ENCODE assay signal across 18 mouse cellular contexts in the genomic region with DNA sequence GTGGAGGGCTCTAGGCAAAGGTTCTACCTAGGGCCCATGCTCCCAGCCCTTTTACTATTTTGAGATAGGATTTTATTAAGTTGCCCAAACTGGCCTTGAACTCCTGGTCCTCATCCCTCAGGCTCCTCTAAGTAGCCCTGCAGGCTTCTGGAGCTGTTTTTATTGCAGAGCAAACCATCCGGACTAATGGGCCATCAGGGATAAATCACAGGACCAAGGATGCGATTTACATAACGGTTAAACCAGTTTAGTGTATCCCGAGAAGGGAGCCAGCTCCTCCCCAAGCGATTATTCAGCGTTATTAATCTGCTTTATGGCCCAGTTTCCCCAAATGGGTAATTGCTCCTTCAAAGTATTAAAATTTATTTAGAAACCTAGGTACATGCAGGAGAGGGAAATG. TPM values are rescaled to one million over a fixed set of nuclear protein-coding genes. Genes with fewer than 3 reads are reported as not detected.
A peak's percentile ranks its signal among the peaks of the same experiment; 100 is the strongest.
DNase-seq lines count a peak whose midpoint lies in the region; ATAC-seq lines count a peak whose summit lies in the region.
"Had no signal": no experiment of that assay in that cellular context is flagged by ENCODE, and none has a peak within 500 bp of the region (broad histone marks: within the 10 kb centered on the region; RNA-seq: fewer than 3 reads in every experiment).

No protein-coding gene starts in this region.

- no peak overlapping the region for H3K4me2 ChIP-seq in kidney, embryonic 15.5 days
- no peak overlapping the region for H3K4me2 ChIP-seq in midbrain, embryonic 16.5 days (ENCODE audit: low read length)
- no peak overlapping the region for H3K4me2 ChIP-seq in neural tube, embryonic 15.5 days
- H3K4me2 ChIP-seq: limb, embryonic 13.5 days; stomach, embryonic 15.5 days had no signal

- ATAC-seq in kidney, embryonic 15.5 days (replicated peaks; ENCODE audit: low FRiP score) = no peak
- no peak for ATAC-seq in midbrain, embryonic 16.5 days
- 0 out of 2 replicates have a peak, but pooled peaks have one; percentile 43 for ATAC-seq in neural tube, embryonic 15.5 days (ENCODE audit: low FRiP score)
- ATAC-seq: hindbrain, postnatal 0 days; intestine, postnatal 0 days had no signal

- no peak overlapping the region for H3K4me3 ChIP-seq in heart, embryonic 10.5 days
- no peak overlapping the region for H3K4me3 ChIP-seq in kidney, embryonic 15.5 days (replicated peaks)
- H3K4me3 ChIP-seq in midbrain, embryonic 10.5 days = no peak overlapping the region
- H3K4me3 ChIP-seq in midbrain, embryonic 16.5 days (ENCODE audit: low read depth, low read length) = no peak overlapping the region
- no peak overlapping the region for H3K4me3 ChIP-seq in neural tube, embryonic 15.5 days (replicated peaks)
- H3K4me3 ChIP-seq: forebrain, embryonic 10.5 days; limb, embryonic 13.5 days; stomach, embryonic 15.5 days had no signal

- H3K36me3 ChIP-seq in heart, embryonic 10.5 days = peaks cover 18% of the 10 kb centered on the region
- peaks cover 14% of the 10 kb centered on the region; the same call in 1 of the 2 replicates for H3K36me3 ChIP-seq in kidney, embryonic 15.5 days
- peaks cover 56% of the 10 kb centered on the region for H3K36me3 ChIP-seq in midbrain, embryonic 10.5 days
- H3K36me3 ChIP-seq in midbrain, embryonic 16.5 days (ENCODE audit: control insufficient read depth, insufficient read depth, low read length) = no peaks in the 10 kb centered on the region
- no peaks in the 10 kb centered on the region; the same call in 1 of the 2 replicates for H3K36me3 ChIP-seq in neural tube, embryonic 15.5 days

- peaks cover 91% of the 10 kb centered on the region for H3K4me1 ChIP-seq in heart, embryonic 10.5 days
- peaks cover 69% of the 10 kb centered on the region for H3K4me1 ChIP-seq in kidney, embryonic 15.5 days
- H3K4me1 ChIP-seq in midbrain, embryonic 10.5 days = peaks cover 74% of the 10 kb centered on the region
- H3K4me1 ChIP-seq in midbrain, embryonic 16.5 days (ENCODE audit: control insufficient read depth, insufficient read depth, low read length) = peaks cover 10% of the 10 kb centered on the region
- peaks cover 40% of the 10 kb centered on the region for H3K4me1 ChIP-seq in neural tube, embryonic 15.5 days

- H3K27ac ChIP-seq in heart, embryonic 10.5 days = peak overlapping the region; percentile 85; the same call in 1 of the 2 replicates
- H3K27ac ChIP-seq in kidney, embryonic 15.5 days = 0 out of 2 replicates have a peak overlapping the region, but pooled peaks have one; percentile 45
- 0 out of 2 replicates have a peak overlapping the region, but pooled peaks have one; percentile 23 for H3K27ac ChIP-seq in midbrain, embryonic 10.5 days (replicated peaks)
- H3K27ac ChIP-seq in midbrain, embryonic 16.5 days (ENCODE audit: low read length) = no peak overlapping the region
- no peak overlapping the region for H3K27ac ChIP-seq in neural tube, embryonic 15.5 days (replicated peaks)
- H3K27ac ChIP-seq: hindbrain, postnatal 0 days; limb, embryonic 13.5 days had no signal

- DNase-seq in heart, embryonic 10.5 days (ENCODE audit: low spot score) = no peak
- no peak for DNase-seq in heart, postnatal 36 days
- no peak for DNase-seq in kidney, postnatal 4 days
- no peak for DNase-seq in midbrain, embryonic 10.5 days (ENCODE audit: low spot score)
- no peak for DNase-seq in cerebellum, adult 9-10 months
- DNase-seq: cerebellum, adult 2 months; kidney, postnatal 25 days; layer of hippocampus, adult 9-11 months; lung, postnatal 14 days had no signal

- no peaks in the 10 kb centered on the region for H3K9me3 ChIP-seq in heart, embryonic 10.5 days
- no peaks in the 10 kb centered on the region for H3K9me3 ChIP-seq in kidney, embryonic 15.5 days (replicated peaks)
- no peaks in the 10 kb centered on the region for H3K9me3 ChIP-seq in midbrain, embryonic 10.5 days (replicated peaks)
- no peaks in the 10 kb centered on the region for H3K9me3 ChIP-seq in midbrain, embryonic 16.5 days (replicated peaks; ENCODE audit: control insufficient read depth, low read length, poor library complexity, severe bottlenecking)
- no peaks in the 10 kb centered on the region for H3K9me3 ChIP-seq in neural tube, embryonic 15.5 days (replicated peaks)
- H3K9me3 ChIP-seq: forebrain, embryonic 10.5 days; limb, embryonic 13.5 days; megakaryocyte, embryonic 14.5 days; stomach, embryonic 15.5 days had no signal

- no peak overlapping the region for H3K9ac ChIP-seq in kidney, embryonic 15.5 days
- no peak overlapping the region for H3K9ac ChIP-seq in midbrain, embryonic 16.5 days (ENCODE audit: low read depth, low read length)
- no peak overlapping the region for H3K9ac ChIP-seq in neural tube, embryonic 15.5 days (replicated peaks)
- H3K9ac ChIP-seq: limb, embryonic 13.5 days; stomach, embryonic 15.5 days had no signal

- no peaks in the 10 kb centered on the region for H3K27me3 ChIP-seq in heart, embryonic 10.5 days (ENCODE audit: insufficient read depth, poor library complexity, severe bottlenecking)
- no peaks in the 10 kb centered on the region for H3K27me3 ChIP-seq in kidney, embryonic 15.5 days
- H3K27me3 ChIP-seq in midbrain, embryonic 10.5 days (ENCODE audit: low read depth, poor library complexity, severe bottlenecking) = no peaks in the 10 kb centered on the region
- no peaks in the 10 kb centered on the region for H3K27me3 ChIP-seq in midbrain, embryonic 16.5 days (ENCODE audit: control insufficient read depth, insufficient read depth, low read depth, low read length)
- no peaks in the 10 kb centered on the region for H3K27me3 ChIP-seq in neural tube, embryonic 15.5 days (replicated peaks)
- H3K27me3 ChIP-seq: limb, embryonic 13.5 days; megakaryocyte, embryonic 14.5 days; stomach, embryonic 15.5 days had no signal

- intact Hi-C loops in heart, postnatal 36 days (cut with DNase I) = no loop called here

- WGBS in heart, embryonic 10.5 days = 63% methylated on average over 6 of the region's 6 CpGs
- WGBS in kidney, embryonic 15.5 days = 25% methylated on average over 6 of the region's 6 CpGs
- 75% methylated on average over 6 of the region's 6 CpGs for WGBS in midbrain, embryonic 10.5 days
- 62% methylated on average over 6 of the region's 6 CpGs for WGBS in midbrain, embryonic 16.5 days
- WGBS in neural tube, embryonic 15.5 days = 11% methylated on average over 6 of the region's 6 CpGs

RNA-seq across cellular contexts. Expression of gene Foxk1, which starts 14.1 kb away (rescaled TPM):
- polyA plus RNA-seq in heart, embryonic 10.5 days (2016; fragmentation: Nextera tagmentation; extraction: Ambion mirVana) = 3.3 and 4.5 TPM in 2 replicates
- total RNA-seq in heart, postnatal 36 days (2021) = 10 to 100 TPM; 15.7 to 15.8 TPM
- polyA plus RNA-seq in kidney, embryonic 15.5 days (2015; fragmentation: Nextera tagmentation; extraction: Ambion mirVana) = 6.4 and 7.7 TPM in 2 replicates
- polyA plus RNA-seq in midbrain, embryonic 10.5 days (2016; fragmentation: Nextera tagmentation; extraction: Ambion mirVana) = 3.7 and 5.3 TPM in 2 replicates
- 6.0 and 6.7 TPM in 2 replicates for polyA plus RNA-seq in midbrain, embryonic 16.5 days (2015; fragmentation: Nextera tagmentation; extraction: Ambion mirVana)
- 4.8 and 6.0 TPM in 2 replicates for polyA plus RNA-seq in neural tube, embryonic 15.5 days (2015; fragmentation: Nextera tagmentation; extraction: Ambion mirVana)

RNA-seq across cellular contexts. Expression of gene Ap5z1, which starts 48.3 kb away (rescaled TPM):
- 8.7 and 11.1 TPM in 2 replicates for polyA plus RNA-seq in heart, embryonic 10.5 days (2016; fragmentation: Nextera tagmentation; extraction: Ambion mirVana)
- 1 to 10 TPM; 6.2 to 6.4 TPM for total RNA-seq in heart, postnatal 36 days (2021)
- polyA plus RNA-seq in kidney, embryonic 15.5 days (2015; fragmentation: Nextera tagmentation; extraction: Ambion mirVana) = 10.2 and 12.9 TPM in 2 replicates
- polyA plus RNA-seq in midbrain, embryonic 10.5 days (2016; fragmentation: Nextera tagmentation; extraction: Ambion mirVana) = 12.3 and 14.6 TPM in 2 replicates
- polyA plus RNA-seq in midbrain, embryonic 16.5 days (2015; fragmentation: Nextera tagmentation; extraction: Ambion mirVana) = 12.2 and 14.1 TPM in 2 replicates
- polyA plus RNA-seq in neural tube, embryonic 15.5 days (2015; fragmentation: Nextera tagmentation; extraction: Ambion mirVana) = 12.4 and 12.7 TPM in 2 replicates

Comparison
In these comparisons a context has a peak if more than half of its experiments do, and no peak if none do; other contexts are left out.
1. H3K27ac ChIP-seq: peak in heart, embryonic 10.5 days (single experiment), kidney, embryonic 15.5 days (single experiment) and midbrain, embryonic 10.5 days (single experiment); none in midbrain, embryonic 16.5 days (single experiment) and neural tube, embryonic 15.5 days (single experiment).